8 mouse cellular contexts compared by ENCODE assay signal in the genomic region with DNA sequence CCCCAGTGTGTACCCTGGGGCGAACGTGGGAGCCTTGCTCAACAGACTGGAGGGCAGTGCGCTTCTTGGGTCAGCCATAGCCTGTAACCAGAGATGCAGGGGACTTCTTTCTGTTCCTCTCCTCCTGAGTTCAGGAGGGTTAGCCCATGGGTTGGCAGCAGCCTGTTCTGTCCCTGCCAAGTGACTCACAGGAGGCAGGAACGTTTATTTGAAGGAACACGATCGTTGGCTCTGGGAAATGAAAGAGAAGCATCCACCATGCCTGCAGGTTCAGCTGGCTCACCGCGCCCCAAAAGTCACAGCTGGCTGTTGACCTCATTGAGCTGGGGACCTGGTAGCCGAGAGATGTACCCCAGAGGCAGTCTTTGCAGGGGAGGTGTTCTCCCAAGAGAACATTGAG.
DNase-seq lines count a peak whose midpoint lies in the region; ATAC-seq and TF ChIP-seq lines count a peak whose summit lies in the region.

No protein-coding gene starts in this region.

- no peak for TF ChIP-seq CTCF in cerebellum, adult 2 months (IDR thresholded peaks at IDR 0.05; ENCODE audit: borderline replicate concordance, insufficient read depth, low read depth, low read length)

- H3K4me2 ChIP-seq in heart, embryonic 11.5 days, result no peak overlapping the region
- H3K4me2 ChIP-seq in midbrain, embryonic 16.5 days (ENCODE audit: low read length), result no peak overlapping the region

- H3K9me3 ChIP-seq in heart, embryonic 11.5 days (replicated peaks; ENCODE audit: control insufficient read depth, low read length), result no peaks in the 10 kb centered on the region
- H3K9me3 ChIP-seq in midbrain, embryonic 16.5 days (replicated peaks; ENCODE audit: control insufficient read depth, low read length, poor library complexity, severe bottlenecking), result no peaks in the 10 kb centered on the region

- H3K4me1 ChIP-seq in heart, embryonic 11.5 days (ENCODE audit: control insufficient read depth, insufficient read depth, low read length), result peaks cover 20% of the 10 kb centered on the region
- peaks cover 49% of the 10 kb centered on the region for H3K4me1 ChIP-seq in cerebellum, adult 2 months (ENCODE audit: control insufficient read depth, insufficient read depth, low read length)
- peaks cover 41% of the 10 kb centered on the region for H3K4me1 ChIP-seq in midbrain, embryonic 16.5 days (ENCODE audit: control insufficient read depth, insufficient read depth, low read length)

- H3K9ac ChIP-seq in heart, embryonic 11.5 days (ENCODE audit: low read depth, low read length), result no peak overlapping the region
- H3K9ac ChIP-seq in midbrain, embryonic 16.5 days (ENCODE audit: low read depth, low read length), result no peak overlapping the region

- no peak overlapping the region for H3K27ac ChIP-seq in heart, embryonic 11.5 days (ENCODE audit: low read depth, low read length)
- H3K27ac ChIP-seq in cerebellum, adult 2 months (ENCODE audit: insufficient read depth, low read length), result no peak overlapping the region; the same call in 1 of the 2 replicates
- peak overlapping the region; percentile 56 for H3K27ac ChIP-seq in midbrain, embryonic 16.5 days (ENCODE audit: low read length)

- no peaks in the 10 kb centered on the region for H3K36me3 ChIP-seq in heart, embryonic 11.5 days (ENCODE audit: control insufficient read depth, insufficient read depth, low read length)
- no peaks in the 10 kb centered on the region for H3K36me3 ChIP-seq in midbrain, embryonic 16.5 days (ENCODE audit: control insufficient read depth, insufficient read depth, low read length)

- ATAC-seq in heart, embryonic 11.5 days (replicated peaks; ENCODE audit: insufficient number of reproducible peaks, low FRiP score, low TSS enrichment), result no peak
- no peak for ATAC-seq in midbrain, embryonic 16.5 days
- ATAC-seq in inflammation-experienced regulatory T-cells, adult 6 months, result no peak

- DNase-seq in heart, adult 8-10 months (ENCODE audit: low spot score), result peak; percentile 50
- peak; percentile 59 to 78 for DNase-seq in cerebellum, adult 2 months
- DNase-seq in gastrocnemius, postnatal 25 days, result peak; percentile 68
- DNase-seq in frontal cortex, postnatal 36 days (ENCODE audit: low spot score in 2 of 2), result no peak
- no peak for DNase-seq in kidney, postnatal 36 days

- 0 out of 2 replicates have a peak, but pooled peaks cover 3% of the 10 kb centered on the region for H3K27me3 ChIP-seq in heart, embryonic 11.5 days (ENCODE audit: control insufficient read depth, insufficient read depth, low read length)
- no peaks in the 10 kb centered on the region for H3K27me3 ChIP-seq in cerebellum, adult 2 months (ENCODE audit: control insufficient read depth, insufficient read depth, low read length)
- H3K27me3 ChIP-seq in midbrain, embryonic 16.5 days (ENCODE audit: control insufficient read depth, insufficient read depth, low read depth, low read length), result no peaks in the 10 kb centered on the region

- H3K4me3 ChIP-seq in heart, embryonic 11.5 days (ENCODE audit: low read depth, low read length), result no peak overlapping the region
- no peak overlapping the region for H3K4me3 ChIP-seq in cerebellum, adult 2 months (replicated peaks; ENCODE audit: insufficient read depth, low read depth, low read length)
- H3K4me3 ChIP-seq in midbrain, embryonic 16.5 days (ENCODE audit: low read depth, low read length), result no peak overlapping the region

- 65% methylated on average over 9 of the region's 9 CpGs for WGBS in heart, embryonic 11.5 days (ENCODE audit: insufficient replicate concordance)
- 21% methylated on average over 9 of the region's 9 CpGs for WGBS in cerebellum, adult 2 months
- 32% methylated on average over 9 of the region's 9 CpGs for WGBS in midbrain, embryonic 16.5 days

- TF ChIP-seq POLR2A in cerebellum, adult 2 months (IDR thresholded peaks at IDR 0.05; ENCODE audit: borderline replicate concordance, insufficient read depth, low read length), result no peak

Comparison
In these comparisons a context has a peak if more than half of its experiments do, and no peak if none do; other contexts are left out.
1. DNase-seq: peak in heart, adult 8-10 months (single experiment), cerebellum, adult 2 months (2 of 2) and gastrocnemius, postnatal 25 days (single experiment); none in frontal cortex, postnatal 36 days (0 of 2) and kidney, postnatal 36 days (0 of 2).